Mouse (Mus musculus): ENCODE measurements around the gene App. TPM values are rescaled to one million over a fixed set of nuclear protein-coding genes. Genes with fewer than 3 reads are reported as not detected.

App gene
- polyA plus RNA-seq, 1 experiment from 2014 or later, result 239 TPM

GRCm38 (mm10) chr16:85017845-85018244 lies 155.7 kb downstream of the App start:
- H3K36me3 ChIP-seq (ENCODE audit: control insufficient read depth, insufficient read depth, low read length), result peaks cover 34% of the 10 kb centered on the region
- H3K9me3 ChIP-seq (ENCODE audit: control insufficient read depth, low read length), result no peaks in the 10 kb centered on the region
- H3K4me2 ChIP-seq (ENCODE audit: low read depth, low read length), result no peak overlapping the region
- H3K4me3 ChIP-seq (ENCODE audit: low read depth, low read length), result no peak overlapping the region
- H3K4me1 ChIP-seq (ENCODE audit: control insufficient read depth, insufficient read depth, low read length), result no peaks in the 10 kb centered on the region
- no peak for ATAC-seq (ENCODE audit: low read depth)
- DNase-seq (ENCODE audit: low spot score), result no peak
- no peaks in the 10 kb centered on the region for H3K27me3 ChIP-seq (replicated peaks; ENCODE audit: control insufficient read depth, insufficient read depth, low read length)
- H3K9ac ChIP-seq (ENCODE audit: low read depth, low read length), result no peak overlapping the region
- H3K27ac ChIP-seq (replicated peaks; ENCODE audit: low read depth, low read length), result no peak overlapping the region
- 82% methylated on average over 7 of the region's 7 CpGs for WGBS

DNA sequence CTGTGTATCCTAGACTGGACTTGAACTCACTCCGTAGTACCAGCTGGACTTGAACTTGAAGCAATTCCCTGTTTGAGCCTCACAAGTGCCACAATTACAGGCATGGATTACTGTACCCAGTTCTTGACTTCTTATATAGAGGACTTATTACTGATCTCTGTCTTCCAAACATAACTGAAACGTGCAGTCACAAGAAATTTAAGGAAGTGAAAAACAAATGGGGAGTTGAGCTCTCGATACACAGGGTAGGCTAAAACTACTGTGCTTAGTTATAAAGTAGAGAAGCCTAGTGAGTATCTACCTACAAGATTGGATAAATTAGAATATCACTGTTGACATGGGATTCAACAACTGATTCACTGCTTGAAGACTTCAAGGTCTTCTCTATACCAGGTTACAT lies 160.9 kb downstream of the App start:
- no peak for DNase-seq (ENCODE audit: low spot score)
- Histone ChIP-seq H3K27me3 (replicated peaks; ENCODE audit: control insufficient read depth, insufficient read depth, low read length) (no peaks in the 10 kb centered on the region), H3K4me3 (ENCODE audit: low read depth, low read length) (no peak overlapping the region), H3K36me3 (ENCODE audit: control insufficient read depth, insufficient read depth, low read length) (peaks cover 64% of the 10 kb centered on the region), H3K27ac (replicated peaks; ENCODE audit: low read depth, low read length) (no peak overlapping the region), H3K4me1 (ENCODE audit: control insufficient read depth, insufficient read depth, low read length) (no peaks in the 10 kb centered on the region), H3K4me2 (ENCODE audit: low read depth, low read length) (no peak overlapping the region), H3K9ac (ENCODE audit: low read depth, low read length) (no peak overlapping the region), H3K9me3 (ENCODE audit: control insufficient read depth, low read length) (no peaks in the 10 kb centered on the region)
- 92% methylated on average over 3 of the region's 3 CpGs for WGBS
- no peak for ATAC-seq (ENCODE audit: low read depth)

DNA sequence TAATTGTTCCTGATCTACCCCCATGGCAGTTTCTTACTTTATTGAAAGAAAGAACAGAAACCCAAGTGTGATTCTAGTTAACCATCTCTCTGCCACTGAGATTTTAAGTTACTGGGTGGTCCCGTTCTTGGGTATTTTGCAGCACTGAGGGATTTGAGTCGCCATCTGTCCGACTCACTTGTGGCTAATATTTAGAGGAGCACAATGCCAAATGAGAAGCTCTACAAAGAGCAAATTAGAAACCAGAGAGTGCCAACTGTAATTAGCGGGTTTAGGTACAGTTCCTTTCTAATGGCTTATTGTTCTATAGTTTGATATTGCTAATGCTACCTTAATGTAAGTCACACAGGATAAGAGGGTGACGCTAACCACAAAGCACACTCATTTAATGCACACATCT lies 161.4 kb downstream of the App start:
- no peak overlapping the region for H3K27ac ChIP-seq (replicated peaks; ENCODE audit: low read depth, low read length)
- no peaks in the 10 kb centered on the region for H3K9me3 ChIP-seq (ENCODE audit: control insufficient read depth, low read length)
- H3K4me3 ChIP-seq (ENCODE audit: low read depth, low read length), result no peak overlapping the region
- peaks cover 60% of the 10 kb centered on the region for H3K36me3 ChIP-seq (ENCODE audit: control insufficient read depth, insufficient read depth, low read length)
- DNase-seq (ENCODE audit: low spot score) (no peak), ATAC-seq (ENCODE audit: low read depth) (no peak)
- no peak overlapping the region for H3K9ac ChIP-seq (ENCODE audit: low read depth, low read length)
- H3K27me3 ChIP-seq (replicated peaks; ENCODE audit: control insufficient read depth, insufficient read depth, low read length), result no peaks in the 10 kb centered on the region
- H3K4me2 ChIP-seq (ENCODE audit: low read depth, low read length), result no peak overlapping the region
- 88% methylated on average over 5 of the region's 5 CpGs for WGBS
- no peaks in the 10 kb centered on the region for H3K4me1 ChIP-seq (ENCODE audit: control insufficient read depth, insufficient read depth, low read length)

DNA sequence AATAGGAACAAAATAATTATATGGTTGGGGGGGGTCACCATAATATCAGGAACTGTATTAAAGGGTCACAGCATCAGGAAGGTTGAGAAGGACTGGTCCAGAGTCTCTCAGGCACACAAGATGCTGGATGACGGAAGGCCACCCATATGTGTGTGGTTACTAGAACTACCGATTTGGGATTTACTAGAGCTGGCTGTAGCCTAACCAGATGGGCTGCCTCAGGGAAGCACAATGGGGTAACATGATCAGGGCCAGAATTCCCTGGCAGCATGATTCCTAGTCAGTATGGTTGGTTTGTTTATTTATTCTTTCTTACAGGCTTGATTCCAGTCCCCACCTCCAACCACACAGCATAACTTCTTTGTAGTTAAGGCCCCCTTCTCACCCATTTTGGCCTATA lies 162.9 kb downstream of the App start:
- no peaks in the 10 kb centered on the region for H3K9me3 ChIP-seq (ENCODE audit: control insufficient read depth, low read length)
- peaks cover 60% of the 10 kb centered on the region for H3K36me3 ChIP-seq (ENCODE audit: control insufficient read depth, insufficient read depth, low read length)
- H3K9ac ChIP-seq (ENCODE audit: low read depth, low read length), result no peak overlapping the region
- H3K27me3 ChIP-seq (replicated peaks; ENCODE audit: control insufficient read depth, insufficient read depth, low read length), result no peaks in the 10 kb centered on the region
- H3K27ac ChIP-seq (replicated peaks; ENCODE audit: low read depth, low read length), result no peak overlapping the region
- DNase-seq (ENCODE audit: low spot score) (peak; percentile 22), ATAC-seq (ENCODE audit: low read depth) (peak; percentile 67; the same call in 1 of the 2 replicates)
- H3K4me3 ChIP-seq (ENCODE audit: low read depth, low read length), result no peak overlapping the region
- H3K4me2 ChIP-seq (ENCODE audit: low read depth, low read length), result no peak overlapping the region
- no peaks in the 10 kb centered on the region for H3K4me1 ChIP-seq (ENCODE audit: control insufficient read depth, insufficient read depth, low read length)
- WGBS, result 43% methylated on average over 2 of the region's 2 CpGs

DNA sequence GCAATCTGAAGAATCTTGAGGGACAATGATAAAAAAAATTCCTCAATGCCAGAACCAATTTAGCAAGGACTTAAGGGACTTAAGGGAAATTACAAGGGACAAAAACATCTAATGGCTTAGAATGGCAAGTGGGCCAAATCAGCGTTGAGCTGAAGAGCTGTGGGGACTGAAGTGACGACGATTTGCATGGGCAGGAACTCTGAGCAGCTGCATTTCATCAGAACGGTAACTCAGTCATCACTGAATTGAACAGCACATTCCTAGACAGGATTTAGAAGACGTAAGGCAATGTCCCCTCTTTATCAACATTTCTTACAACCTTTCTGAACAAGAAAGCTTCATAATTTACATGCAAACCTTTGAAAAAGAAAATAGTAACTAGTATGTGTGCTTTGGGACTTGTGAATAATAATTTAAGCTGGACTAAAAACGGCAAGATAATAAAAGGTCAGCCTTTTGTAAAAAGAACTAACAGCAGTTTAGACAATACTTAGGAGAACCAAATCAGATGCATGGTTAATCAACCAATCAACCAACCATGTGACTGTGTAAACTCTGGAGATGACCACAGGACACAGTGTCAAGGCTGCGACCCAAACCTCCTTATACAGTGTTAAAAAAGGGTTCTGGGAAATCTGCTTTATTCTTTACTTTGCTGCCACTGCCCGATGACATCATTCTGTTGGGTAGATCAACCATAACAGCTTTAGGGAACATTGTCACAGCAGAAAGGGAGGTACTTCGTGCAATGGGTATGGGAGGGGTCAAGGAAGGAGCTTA lies 164.5 kb downstream of the App start:
- 60% methylated on average over 9 of the region's 9 CpGs for WGBS
- ATAC-seq (ENCODE audit: low read depth) (no peak), DNase-seq (ENCODE audit: low spot score) (no peak)
- Histone ChIP-seq H3K36me3 (ENCODE audit: control insufficient read depth, insufficient read depth, low read length) (peaks cover 51% of the 10 kb centered on the region), H3K4me3 (ENCODE audit: low read depth, low read length) (no peak overlapping the region), H3K9me3 (ENCODE audit: control insufficient read depth, low read length) (no peaks in the 10 kb centered on the region), H3K4me1 (ENCODE audit: control insufficient read depth, insufficient read depth, low read length) (no peaks in the 10 kb centered on the region), H3K4me2 (ENCODE audit: low read depth, low read length) (no peak overlapping the region), H3K27ac (replicated peaks; ENCODE audit: low read depth, low read length) (no peak overlapping the region), H3K27me3 (replicated peaks; ENCODE audit: control insufficient read depth, insufficient read depth, low read length) (no peaks in the 10 kb centered on the region), H3K9ac (ENCODE audit: low read depth, low read length) (no peak overlapping the region)

GRCm38 (mm10) chr16:85001939-85002556 lies 171.5 kb downstream of the App start:
- WGBS, result 95% methylated on average over 5 of the region's 5 CpGs
- no peaks in the 10 kb centered on the region for H3K4me1 ChIP-seq (ENCODE audit: control insufficient read depth, insufficient read depth, low read length)
- H3K36me3 ChIP-seq (ENCODE audit: control insufficient read depth, insufficient read depth, low read length), result peaks cover 33% of the 10 kb centered on the region
- H3K9ac ChIP-seq (ENCODE audit: low read depth, low read length), result no peak overlapping the region
- H3K4me2 ChIP-seq (ENCODE audit: low read depth, low read length), result no peak overlapping the region
- DNase-seq (ENCODE audit: low spot score), result no peak
- ATAC-seq (ENCODE audit: low read depth), result no peak
- no peaks in the 10 kb centered on the region; the same call in 1 of the 2 replicates for H3K9me3 ChIP-seq (ENCODE audit: control insufficient read depth, low read length)
- no peak overlapping the region for H3K27ac ChIP-seq (replicated peaks; ENCODE audit: low read depth, low read length)
- no peak overlapping the region for H3K4me3 ChIP-seq (ENCODE audit: low read depth, low read length)
- H3K27me3 ChIP-seq (replicated peaks; ENCODE audit: control insufficient read depth, insufficient read depth, low read length), result no peaks in the 10 kb centered on the region

GRCm38 (mm10) chr16:85000304-85000703 lies 173.3 kb downstream of the App start:
- ATAC-seq (ENCODE audit: low read depth) (peak; percentile 63; the same call in 1 of the 2 replicates), DNase-seq (ENCODE audit: low spot score) (peak; percentile 48)
- 73% methylated on average over 7 of the region's 7 CpGs for WGBS
- no peak overlapping the region for H3K9ac ChIP-seq (ENCODE audit: low read depth, low read length)
- no peaks in the 10 kb centered on the region; the same call in 1 of the 2 replicates for H3K9me3 ChIP-seq (ENCODE audit: control insufficient read depth, low read length)
- H3K36me3 ChIP-seq (ENCODE audit: control insufficient read depth, insufficient read depth, low read length), result peaks cover 39% of the 10 kb centered on the region
- no peak overlapping the region for H3K4me3 ChIP-seq (ENCODE audit: low read depth, low read length)
- no peaks in the 10 kb centered on the region for H3K27me3 ChIP-seq (replicated peaks; ENCODE audit: control insufficient read depth, insufficient read depth, low read length)
- no peak overlapping the region for H3K4me2 ChIP-seq (ENCODE audit: low read depth, low read length)
- no peak overlapping the region for H3K27ac ChIP-seq (replicated peaks; ENCODE audit: low read depth, low read length)
- H3K4me1 ChIP-seq (ENCODE audit: control insufficient read depth, insufficient read depth, low read length), result peaks cover 4% of the 10 kb centered on the region; the same call in 1 of the 2 replicates

DNA sequence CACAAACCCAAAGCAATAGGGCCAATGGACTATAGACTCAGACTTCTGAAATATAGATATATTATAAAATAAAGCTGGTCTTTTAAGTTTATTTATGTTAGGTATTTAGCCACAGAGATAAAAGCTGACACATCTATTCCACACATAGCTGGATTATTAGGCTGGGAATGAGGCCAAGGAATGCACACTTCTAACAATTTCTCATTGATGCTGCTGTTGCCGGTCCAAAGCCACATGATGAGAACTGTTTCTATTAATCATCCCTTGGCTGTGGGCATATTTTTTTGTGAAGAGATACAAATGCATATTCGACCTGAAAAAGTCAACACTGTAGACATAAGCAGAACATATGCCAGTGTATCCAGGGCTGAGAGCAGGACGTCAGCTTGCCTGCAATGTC lies 176.0 kb downstream of the App start:
- Histone ChIP-seq H3K4me2 (ENCODE audit: low read depth, low read length) (no peak overlapping the region), H3K9me3 (ENCODE audit: control insufficient read depth, low read length) (no peaks in the 10 kb centered on the region; the same call in 1 of the 2 replicates), H3K4me1 (ENCODE audit: control insufficient read depth, insufficient read depth, low read length) (peaks cover 4% of the 10 kb centered on the region; the same call in 1 of the 2 replicates), H3K9ac (ENCODE audit: low read depth, low read length) (no peak overlapping the region), H3K4me3 (ENCODE audit: low read depth, low read length) (no peak overlapping the region), H3K36me3 (ENCODE audit: control insufficient read depth, insufficient read depth, low read length) (peaks cover 35% of the 10 kb centered on the region), H3K27ac (replicated peaks; ENCODE audit: low read depth, low read length) (no peak overlapping the region), H3K27me3 (replicated peaks; ENCODE audit: control insufficient read depth, insufficient read depth, low read length) (no peaks in the 10 kb centered on the region)
- peak; percentile 55 for DNase-seq (ENCODE audit: low spot score)
- ATAC-seq (ENCODE audit: low read depth), result no peak
- 57% methylated on average over 3 of the region's 3 CpGs for WGBS

Measured in embryonic facial prominence, embryonic 14.5 days (tissue).